Comparison of ENCODE assay signal across 31 mouse cellular contexts in the genomic region with DNA sequence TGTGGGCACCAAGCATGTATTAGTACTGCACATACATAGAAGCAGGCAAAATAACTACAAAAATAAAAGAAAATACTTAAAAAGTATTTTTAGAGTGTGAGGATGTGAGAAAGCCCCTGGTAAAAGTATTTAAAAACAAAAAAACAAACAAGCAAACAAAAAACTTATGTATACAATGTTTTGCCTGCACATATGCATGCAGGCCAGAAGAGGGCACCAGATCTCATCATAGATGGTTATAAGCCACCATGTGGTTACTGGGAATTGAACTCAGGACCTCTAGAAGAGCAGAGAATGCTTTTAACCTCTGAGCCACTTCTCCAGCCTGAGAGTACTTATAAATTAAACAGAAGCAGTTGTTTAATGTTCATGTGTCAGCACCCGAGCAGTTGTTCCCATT. TPM values are rescaled to one million over a fixed set of nuclear protein-coding genes. Genes with fewer than 3 reads are reported as not detected.
DNase-seq lines count a peak whose midpoint lies in the region; ATAC-seq and TF ChIP-seq lines count a peak whose summit lies in the region.
"Had no signal": no experiment of that assay in that cellular context is flagged by ENCODE, and none has a peak within 500 bp of the region (broad histone marks: within the 10 kb centered on the region; RNA-seq: fewer than 3 reads in every experiment).

No protein-coding gene starts in this region.

- H3K9ac ChIP-seq in forebrain, postnatal 0 days: no peak overlapping the region
- no peak overlapping the region for H3K9ac ChIP-seq in forebrain, embryonic 13.5 days
- H3K9ac ChIP-seq in intestine, postnatal 0 days (ENCODE audit: low read depth, low read length): no peak overlapping the region
- H3K9ac ChIP-seq in intestine, embryonic 16.5 days (ENCODE audit: low read depth, low read length): no peak overlapping the region
- no peak overlapping the region for H3K9ac ChIP-seq in lung, embryonic 14.5 days
- H3K9ac ChIP-seq: embryonic facial prominence, embryonic 15.5 days; forebrain, embryonic 12.5 days; hindbrain, embryonic 13.5 days; limb, embryonic 13.5 days; liver, embryonic 12.5 days; neural tube, embryonic 13.5 days; stomach, embryonic 15.5 days had no signal

- peak; percentile 39 for TF ChIP-seq CTCF in forebrain, postnatal 0 days (IDR thresholded peaks at IDR 0.05; ENCODE audit: low read depth)
- peak; percentile 41 for TF ChIP-seq CTCF in intestine, postnatal 0 days (IDR thresholded peaks at IDR 0.05; ENCODE audit: low read depth)
- TF ChIP-seq CTCF in lung, embryonic 14.5 days (IDR thresholded peaks at IDR 0.05; ENCODE audit: low read depth): peak; percentile 20; the same call in 1 of the 2 replicates
- TF ChIP-seq CTCF in Patski (IDR thresholded peaks at IDR 0.05): peak; percentile 68
- TF ChIP-seq CTCF in cerebellum, adult 2 months (IDR thresholded peaks at IDR 0.05; ENCODE audit: borderline replicate concordance, insufficient read depth, low read depth, low read length): no peak

- no peak overlapping the region for H3K4me2 ChIP-seq in forebrain, postnatal 0 days (ENCODE audit: low read depth)
- H3K4me2 ChIP-seq in forebrain, embryonic 13.5 days: no peak overlapping the region
- no peak overlapping the region for H3K4me2 ChIP-seq in intestine, postnatal 0 days (replicated peaks; ENCODE audit: low read depth)
- H3K4me2 ChIP-seq in intestine, embryonic 16.5 days (ENCODE audit: low read depth, low read length): no peak overlapping the region
- no peak overlapping the region for H3K4me2 ChIP-seq in lung, embryonic 14.5 days
- H3K4me2 ChIP-seq: embryonic facial prominence, embryonic 15.5 days; forebrain, embryonic 12.5 days; hindbrain, embryonic 13.5 days; limb, embryonic 13.5 days; liver, embryonic 12.5 days; midbrain, embryonic 11.5 days; neural tube, embryonic 13.5 days; stomach, embryonic 15.5 days had no signal

- CTCF ChIA-PET in Patski (lab: Charles Lee): interaction anchor here (1.5 to 2.0 kb wide), 2 partner anchors 10 to 1069 kb away, joined by 4 to 9 read pairs; no protein-coding TSS in a partner anchor

- no peak for ATAC-seq in forebrain, postnatal 0 days
- ATAC-seq in forebrain, embryonic 13.5 days: no peak
- ATAC-seq in intestine, postnatal 0 days: no peak
- ATAC-seq in intestine, embryonic 16.5 days: no peak
- ATAC-seq in lung, embryonic 14.5 days (ENCODE audit: insufficient read depth): no peak
- ATAC-seq in Patski: no peak
- ATAC-seq: activated CD4-positive, CD25-positive, alpha-beta regulatory T cell, adult 4 months; inflammation-experienced regulatory T-cells, adult 6 months; liver, embryonic 12.5 days had no signal

- no peaks in the 10 kb centered on the region for H3K36me3 ChIP-seq in forebrain, postnatal 0 days (ENCODE audit: insufficient read depth)
- no peaks in the 10 kb centered on the region for H3K36me3 ChIP-seq in forebrain, embryonic 13.5 days (ENCODE audit: poor library complexity, severe bottlenecking)
- no peaks in the 10 kb centered on the region for H3K36me3 ChIP-seq in intestine, postnatal 0 days (ENCODE audit: control insufficient read depth, insufficient read depth)
- H3K36me3 ChIP-seq in intestine, embryonic 16.5 days (ENCODE audit: control insufficient read depth, insufficient read depth, low read length): no peaks in the 10 kb centered on the region
- no peaks in the 10 kb centered on the region for H3K36me3 ChIP-seq in lung, embryonic 14.5 days (ENCODE audit: insufficient read depth)
- H3K36me3 ChIP-seq: embryonic facial prominence, embryonic 10.5 days; embryonic facial prominence, embryonic 15.5 days; forebrain, embryonic 12.5 days; hindbrain, embryonic 13.5 days; limb, embryonic 13.5 days; liver, embryonic 12.5 days; neural tube, embryonic 13.5 days; stomach, embryonic 15.5 days had no signal

- TF ChIP-seq POLR2A in cerebellum, adult 2 months (IDR thresholded peaks at IDR 0.05; ENCODE audit: borderline replicate concordance, insufficient read depth, low read length): no peak

- 95% methylated on average over 1 of the region's 1 CpGs for WGBS in forebrain, postnatal 0 days
- 87% methylated on average over 1 of the region's 1 CpGs for WGBS in forebrain, embryonic 13.5 days
- WGBS in intestine, postnatal 0 days: 82% methylated on average over 1 of the region's 1 CpGs
- 64% methylated on average over 1 of the region's 1 CpGs for WGBS in intestine, embryonic 16.5 days
- WGBS in lung, embryonic 14.5 days: 68% methylated on average over 1 of the region's 1 CpGs
- 100% methylated on average over 1 of the region's 1 CpGs for WGBS in cerebellum, adult 2 months

- peaks cover 6% of the 10 kb centered on the region for H3K27me3 ChIP-seq in forebrain, postnatal 0 days (ENCODE audit: insufficient read depth, low read length)
- peaks cover 30% of the 10 kb centered on the region for H3K27me3 ChIP-seq in forebrain, embryonic 13.5 days
- H3K27me3 ChIP-seq in intestine, postnatal 0 days (replicated peaks; ENCODE audit: control insufficient read depth, insufficient read depth, low read length): peaks cover 7% of the 10 kb centered on the region
- H3K27me3 ChIP-seq in intestine, embryonic 16.5 days (replicated peaks; ENCODE audit: control insufficient read depth, insufficient read depth, low read length): peaks cover 9% of the 10 kb centered on the region
- peaks cover 10% of the 10 kb centered on the region for H3K27me3 ChIP-seq in lung, embryonic 14.5 days (ENCODE audit: insufficient read depth, low read length)
- peaks cover 13% of the 10 kb centered on the region for H3K27me3 ChIP-seq in Patski
- no peaks in the 10 kb centered on the region for H3K27me3 ChIP-seq in cerebellum, adult 2 months (ENCODE audit: control insufficient read depth, insufficient read depth, low read length)

- in situ Hi-C loops in Patski (cut with MboI; ENCODE audit: low pct_unique_long_range_greater_than_20kb): loop anchor here (10.0 kb wide), 1 partner anchor 680 kb away; no protein-coding TSS in a partner anchor

- H3K4me3 ChIP-seq in forebrain, postnatal 0 days (ENCODE audit: low read depth, low read length): no peak overlapping the region
- H3K4me3 ChIP-seq in forebrain, embryonic 13.5 days: no peak overlapping the region
- H3K4me3 ChIP-seq in intestine, postnatal 0 days (ENCODE audit: low read depth, low read length): no peak overlapping the region
- no peak overlapping the region for H3K4me3 ChIP-seq in intestine, embryonic 16.5 days (ENCODE audit: low read length)
- no peak overlapping the region for H3K4me3 ChIP-seq in lung, embryonic 14.5 days (ENCODE audit: low read depth, low read length)
- H3K4me3 ChIP-seq in cerebellum, adult 2 months (replicated peaks; ENCODE audit: insufficient read depth, low read depth, low read length): no peak overlapping the region
- H3K4me3 ChIP-seq: embryonic facial prominence, embryonic 10.5 days; embryonic facial prominence, embryonic 15.5 days; forebrain, embryonic 12.5 days; hindbrain, embryonic 13.5 days; limb, embryonic 13.5 days; liver, embryonic 12.5 days; neural tube, embryonic 13.5 days; stomach, embryonic 15.5 days had no signal

- no peaks in the 10 kb centered on the region for H3K9me3 ChIP-seq in forebrain, postnatal 0 days (ENCODE audit: low read length)
- no peaks in the 10 kb centered on the region for H3K9me3 ChIP-seq in forebrain, embryonic 13.5 days (replicated peaks)
- H3K9me3 ChIP-seq in intestine, postnatal 0 days (ENCODE audit: control insufficient read depth): no peaks in the 10 kb centered on the region
- no peaks in the 10 kb centered on the region for H3K9me3 ChIP-seq in intestine, embryonic 16.5 days (ENCODE audit: control insufficient read depth, low read length)
- H3K9me3 ChIP-seq in lung, embryonic 14.5 days (ENCODE audit: low read depth, low read length): no peaks in the 10 kb centered on the region
- H3K9me3 ChIP-seq: embryonic facial prominence, embryonic 10.5 days; embryonic facial prominence, embryonic 15.5 days; forebrain, embryonic 12.5 days; hindbrain, embryonic 13.5 days; limb, embryonic 13.5 days; liver, embryonic 12.5 days; neural tube, embryonic 13.5 days; stomach, embryonic 15.5 days had no signal

- H3K27ac ChIP-seq in forebrain, postnatal 0 days (ENCODE audit: low read depth, low read length): no peak overlapping the region
- no peak overlapping the region for H3K27ac ChIP-seq in forebrain, embryonic 13.5 days
- no peak overlapping the region for H3K27ac ChIP-seq in intestine, postnatal 0 days (ENCODE audit: low read depth, low read length)
- no peak overlapping the region for H3K27ac ChIP-seq in intestine, embryonic 16.5 days (ENCODE audit: low read length)
- no peak overlapping the region for H3K27ac ChIP-seq in lung, embryonic 14.5 days (ENCODE audit: low read depth)
- H3K27ac ChIP-seq in cerebellum, adult 2 months (ENCODE audit: insufficient read depth, low read length): no peak overlapping the region
- H3K27ac ChIP-seq: embryonic facial prominence, embryonic 10.5 days; embryonic facial prominence, embryonic 15.5 days; forebrain, embryonic 12.5 days; hindbrain, embryonic 13.5 days; limb, embryonic 13.5 days; liver, embryonic 12.5 days; neural tube, embryonic 13.5 days; stomach, embryonic 15.5 days had no signal

- no peaks in the 10 kb centered on the region for H3K4me1 ChIP-seq in forebrain, postnatal 0 days (ENCODE audit: insufficient read depth)
- H3K4me1 ChIP-seq in forebrain, embryonic 13.5 days: peaks cover 3% of the 10 kb centered on the region; the same call in 1 of the 2 replicates
- no peaks in the 10 kb centered on the region for H3K4me1 ChIP-seq in intestine, postnatal 0 days (replicated peaks; ENCODE audit: control insufficient read depth, insufficient read depth, low read length)
- H3K4me1 ChIP-seq in intestine, embryonic 16.5 days (ENCODE audit: control insufficient read depth, insufficient read depth, low read length): no peaks in the 10 kb centered on the region
- H3K4me1 ChIP-seq in lung, embryonic 14.5 days (ENCODE audit: insufficient read depth): no peaks in the 10 kb centered on the region
- H3K4me1 ChIP-seq in cerebellum, adult 2 months (ENCODE audit: control insufficient read depth, insufficient read depth, low read length): no peaks in the 10 kb centered on the region
- H3K4me1 ChIP-seq: forebrain, embryonic 12.5 days; liver, embryonic 12.5 days; neural tube, embryonic 13.5 days had no signal

- POLR2A ChIA-PET in Patski (lab: Charles Lee): no interaction called here

- DNase-seq in forebrain, postnatal 0 days: no peak
- no peak for DNase-seq in lung, embryonic 14.5 days
- no peak for DNase-seq in lung, postnatal 4 days
- no peak for DNase-seq in Patski (ENCODE audit: low read depth, low spot score)
- DNase-seq in cerebellum, adult 2 months: no peak
- DNase-seq: adrenal gland, adult 2 months; adrenal gland, postnatal 36 days; cerebellum, adult 8-10 months; cerebellum, postnatal 25 days; gastrocnemius, postnatal 36 days; heart, postnatal 36 days; kidney, adult 2 months; layer of hippocampus, adult 9-11 months; lung, adult 18-20 months; thymus, postnatal 14 days had no signal

RNA-seq across cellular contexts. Expression of a gene that starts 28.0 kb away (rescaled TPM):
- 17.5 and 25.6 TPM in 2 replicates for total RNA-seq in forebrain, postnatal 0 days (2014; rRNA removed)
- 1.8 and 2.4 TPM in 2 replicates for polyA plus RNA-seq in forebrain, postnatal 0 days (2015; fragmentation: Nextera tagmentation; extraction: Ambion mirVana)
- 2.7 and 4.2 TPM in 2 replicates for polyA plus RNA-seq in forebrain, embryonic 13.5 days (2015; fragmentation: Nextera tagmentation; extraction: Ambion mirVana)
- polyA plus RNA-seq in intestine, postnatal 0 days (2015; fragmentation: Nextera tagmentation; extraction: Ambion mirVana): 0.05 TPM in 1 of 2 replicates, not detected in the other
- 0.04 and 0.05 TPM in 2 replicates for polyA plus RNA-seq in intestine, embryonic 16.5 days (2015; fragmentation: Nextera tagmentation; extraction: Ambion mirVana)
- polyA plus RNA-seq in lung, embryonic 14.5 days (2014; fragmentation: Nextera tagmentation; extraction: Ambion mirVana): 1.1 and 1.7 TPM in 2 replicates
- 0.04 TPM for polyA plus RNA-seq in Patski (2021)
- polyA plus RNA-seq in cerebellum, adult 2 months (2012; rRNA removed): 11.1 and 15.5 TPM in 2 replicates
- total RNA-seq: megakaryocyte, adult 5-6 weeks had no signal
- polyA plus RNA-seq: activated CD4-positive, CD25-positive, alpha-beta regulatory T cell, adult 4 months; inflammation-experienced regulatory T-cells, adult 6 months; liver, embryonic 12.5 days had no signal

RNA-seq across cellular contexts. Expression of a gene that starts 59.0 kb away (rescaled TPM):
- total RNA-seq in forebrain, postnatal 0 days (2014; rRNA removed): 0.48 and 2.4 TPM in 2 replicates
- 0.39 and 0.94 TPM in 2 replicates for polyA plus RNA-seq in forebrain, postnatal 0 days (2015; fragmentation: Nextera tagmentation; extraction: Ambion mirVana)
- 0.57 and 0.74 TPM in 2 replicates for polyA plus RNA-seq in forebrain, embryonic 13.5 days (2015; fragmentation: Nextera tagmentation; extraction: Ambion mirVana)
- polyA plus RNA-seq in intestine, postnatal 0 days (2015; fragmentation: Nextera tagmentation; extraction: Ambion mirVana): 0.31 and 0.59 TPM in 2 replicates
- 0.51 and 0.65 TPM in 2 replicates for polyA plus RNA-seq in intestine, embryonic 16.5 days (2015; fragmentation: Nextera tagmentation; extraction: Ambion mirVana)
- polyA plus RNA-seq in lung, embryonic 14.5 days (2014; fragmentation: Nextera tagmentation; extraction: Ambion mirVana): 0.74 and 0.88 TPM in 2 replicates
- 0.68 TPM for polyA plus RNA-seq in Patski (2021)
- 1.1 and 1.5 TPM in 2 replicates for polyA plus RNA-seq in cerebellum, adult 2 months (2012; rRNA removed)
- total RNA-seq: adrenal gland, postnatal 36 days; heart, postnatal 36 days; megakaryocyte, adult 5-6 weeks had no signal
- polyA plus RNA-seq: activated CD4-positive, CD25-positive, alpha-beta regulatory T cell, adult 4 months; adrenal gland, adult 2 months; inflammation-experienced regulatory T-cells, adult 6 months; kidney, adult 2 months; urinary bladder, adult 2 months had no signal
